Mouse (Mus musculus): ENCODE measurements around the gene Mrap. TPM values are rescaled to one million over a fixed set of nuclear protein-coding genes. Genes with fewer than 3 reads are reported as not detected.
A peak's percentile ranks its signal among the peaks of the same experiment; 100 is the strongest.

The Mrap gene
- polyA plus RNA-seq, 1 experiment from 2014 or later, result 1.2 TPM

DNA sequence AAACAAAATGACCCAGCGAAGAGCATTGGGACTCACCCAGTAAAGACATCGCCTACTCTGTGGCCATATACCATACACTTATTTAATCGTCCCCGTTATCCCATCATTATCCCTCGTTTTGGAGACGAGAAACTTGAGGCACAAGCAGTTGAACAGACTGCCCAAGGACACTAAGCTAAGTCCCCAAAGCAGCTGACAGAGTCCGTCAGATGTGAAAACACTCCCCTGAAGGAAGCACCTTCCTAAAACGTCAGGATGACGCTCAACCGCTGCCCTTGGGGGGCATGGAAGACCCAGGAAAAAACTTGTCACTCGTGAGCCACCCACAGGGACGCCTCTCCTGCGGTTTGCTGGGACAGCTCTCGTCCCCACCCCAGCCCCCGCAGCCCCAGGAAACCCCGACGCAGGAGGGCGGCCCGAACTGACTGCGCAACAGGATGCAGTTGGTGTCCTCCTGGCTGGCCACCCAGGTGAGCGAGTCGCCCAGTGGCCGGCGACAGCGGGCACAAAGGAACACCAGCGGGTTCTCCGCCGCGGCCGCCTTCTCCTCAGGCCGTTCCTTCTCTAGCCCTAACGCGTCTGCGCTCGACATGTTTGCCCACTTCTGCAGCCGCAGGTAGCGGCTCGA is 11.3 kb upstream of the Mrap start:
- peaks cover 11% of the 10 kb centered on the region; the same call in 1 of the 2 replicates for H3K36me3 ChIP-seq (ENCODE audit: inconsistent target)
- WGBS (ENCODE audit: missing documents), result 4% methylated on average over 38 of the region's 38 CpGs
- H3K79me2 ChIP-seq (ENCODE audit: inconsistent target), result peaks cover 28% of the 10 kb centered on the region
- H3K4me3 ChIP-seq (ENCODE audit: inconsistent target), result peak overlapping the region; percentile 84
- H3K27ac ChIP-seq, result peak overlapping the region; percentile 37; the same call in 1 of the 2 replicates

DNA sequence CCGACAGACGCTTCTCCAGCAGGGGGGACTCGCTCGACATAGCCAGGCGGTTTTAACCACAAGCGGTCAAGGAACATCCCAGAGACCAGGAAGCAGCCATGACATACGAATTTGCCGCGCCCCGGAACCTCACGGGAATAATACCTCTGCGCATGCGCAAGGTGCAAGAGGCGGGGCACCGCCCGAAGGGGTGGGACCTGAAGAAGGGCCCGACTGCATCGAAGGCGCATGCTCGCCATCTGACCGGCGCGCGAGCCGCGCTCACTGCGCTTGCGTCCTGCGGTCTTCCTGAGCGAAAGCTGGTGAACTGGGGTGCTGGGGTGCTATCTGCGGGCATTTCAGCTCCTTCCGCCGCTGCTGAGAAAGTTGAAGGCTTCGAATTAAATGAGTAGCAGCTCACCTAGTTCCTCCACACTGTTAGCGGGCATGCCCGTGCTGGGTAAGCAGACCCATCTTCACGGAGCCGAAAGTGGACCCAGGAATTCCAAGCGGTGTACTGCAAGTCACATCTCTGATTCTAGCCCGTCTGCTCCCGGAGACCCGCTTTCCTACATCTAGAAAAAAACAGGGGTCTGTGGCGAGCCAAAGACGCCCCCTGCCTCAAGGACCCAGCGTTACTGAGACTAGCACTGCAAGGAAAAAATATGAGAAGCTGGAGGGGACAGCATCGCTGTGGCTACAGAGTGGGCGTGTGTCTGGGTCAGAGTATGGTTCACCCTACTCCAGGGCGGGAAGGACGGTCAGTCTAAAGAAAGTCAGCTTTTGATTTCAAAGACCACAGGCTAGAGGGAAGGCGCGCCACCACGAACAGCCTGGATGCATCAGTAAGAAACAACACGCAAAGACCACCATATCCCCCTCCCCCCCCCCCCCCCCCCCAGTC is 10.5 kb upstream of the Mrap start, which contains the start of gene Mis18a:
Mis18a (minus strand) TSS at position 172 of the 883 bp plus-strand sequence.
- Histone ChIP-seq H3K79me2 (ENCODE audit: inconsistent target) (peaks cover 28% of the 10 kb centered on the region), H3K27ac (peak within 1 kb of the TSS; percentile 55)
- 1% methylated on average over 50 of the region's 53 CpGs for WGBS (ENCODE audit: missing documents)

DNA sequence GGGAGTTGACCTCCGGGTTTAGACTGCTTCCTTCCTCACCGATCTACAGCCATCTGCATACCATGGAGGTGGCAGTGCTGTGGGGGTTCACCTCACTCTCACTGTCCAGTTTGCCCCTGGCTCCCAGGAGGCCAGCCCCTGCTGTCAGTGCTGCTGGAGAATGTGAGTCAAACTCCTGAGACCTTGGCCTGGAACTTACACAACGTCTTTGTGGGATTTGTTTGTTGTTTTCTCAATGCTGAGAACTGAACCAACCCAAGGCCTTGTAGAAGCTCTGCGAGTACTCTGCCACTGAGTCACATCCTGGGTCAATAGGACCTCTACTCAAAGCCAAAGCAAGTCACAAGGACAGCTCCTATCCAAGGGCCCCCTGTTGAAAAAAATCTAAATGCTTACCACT is 2.4 kb upstream of the Mrap start:
- WGBS (ENCODE audit: missing documents), result 42% methylated on average over 4 of the region's 4 CpGs
- Histone ChIP-seq H3K79me2 (ENCODE audit: inconsistent target) (no peaks in the 10 kb centered on the region), H3K27ac (no peak overlapping the region), H3K4me3 (ENCODE audit: inconsistent target) (no peak overlapping the region), H3K36me3 (ENCODE audit: inconsistent target) (no peaks in the 10 kb centered on the region)

More for the DNA sequence above, 10.5 kb upstream of the Mrap start, which contains the start of gene Mis18a:
- Histone ChIP-seq H3K36me3 (ENCODE audit: inconsistent target) (peaks cover 8% of the 10 kb centered on the region; the same call in 1 of the 2 replicates), H3K4me3 (ENCODE audit: inconsistent target) (peak within 1 kb of the TSS; percentile 84)

- Histone ChIP-seq H3K4me3 (ENCODE audit: inconsistent target) (no peak overlapping the region), H3K36me3 (ENCODE audit: inconsistent target) (no peaks in the 10 kb centered on the region), H3K79me2 (ENCODE audit: inconsistent target) (no peaks in the 10 kb centered on the region), H3K27ac (no peak overlapping the region)
- 68% methylated on average over 10 of the region's 10 CpGs for WGBS (ENCODE audit: missing documents)
Observed at GRCm38 (mm10) chr16:90736672-90737270, 1.2 kb upstream of the Mrap start.

DNA sequence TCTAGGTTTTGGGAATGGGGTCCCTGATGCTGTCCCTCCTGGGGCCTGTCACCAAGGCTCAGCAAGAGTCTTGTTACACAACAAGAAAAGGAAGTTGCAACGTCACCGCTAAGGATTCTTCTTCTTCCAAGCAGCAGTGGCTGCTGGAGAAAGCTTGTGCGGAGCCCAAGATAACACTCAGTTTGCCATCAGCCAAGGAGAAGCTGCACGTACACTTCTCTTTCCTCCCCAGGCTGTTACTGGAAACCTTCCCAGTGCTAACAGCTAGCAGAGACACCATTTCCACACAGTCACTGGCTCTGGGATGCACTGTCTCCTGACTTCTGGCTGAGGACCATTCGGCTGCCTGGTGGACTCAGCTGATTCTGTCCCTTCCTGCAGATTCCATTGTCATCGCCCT is 9.1 kb downstream of the Mrap start:
- WGBS (ENCODE audit: missing documents), result 47% methylated on average over 6 of the region's 6 CpGs
- Histone ChIP-seq H3K79me2 (ENCODE audit: inconsistent target) (no peaks in the 10 kb centered on the region), H3K27ac (no peak overlapping the region), H3K36me3 (ENCODE audit: inconsistent target) (peaks cover 5% of the 10 kb centered on the region; the same call in 1 of the 2 replicates), H3K4me3 (ENCODE audit: inconsistent target) (no peak overlapping the region)

- WGBS (ENCODE audit: missing documents), result 98% methylated on average over 7 of the region's 7 CpGs
- Histone ChIP-seq H3K4me3 (ENCODE audit: inconsistent target) (no peak overlapping the region), H3K36me3 (ENCODE audit: inconsistent target) (peaks cover 7% of the 10 kb centered on the region; the same call in 1 of the 2 replicates), H3K79me2 (ENCODE audit: inconsistent target) (no peaks in the 10 kb centered on the region), H3K27ac (no peak overlapping the region)
Observed at GRCm38 (mm10) chr16:90748169-90748568, 10.2 kb downstream of the Mrap start.

GRCm38 (mm10) chr16:90753386-90753941 is 15.5 kb downstream of the Mrap start:
- Histone ChIP-seq H3K4me3 (ENCODE audit: inconsistent target) (no peak overlapping the region), H3K36me3 (ENCODE audit: inconsistent target) (peaks cover 34% of the 10 kb centered on the region), H3K79me2 (ENCODE audit: inconsistent target) (no peaks in the 10 kb centered on the region), H3K27ac (no peak overlapping the region)
- 88% methylated on average over 13 of the region's 13 CpGs for WGBS (ENCODE audit: missing documents)

DNA sequence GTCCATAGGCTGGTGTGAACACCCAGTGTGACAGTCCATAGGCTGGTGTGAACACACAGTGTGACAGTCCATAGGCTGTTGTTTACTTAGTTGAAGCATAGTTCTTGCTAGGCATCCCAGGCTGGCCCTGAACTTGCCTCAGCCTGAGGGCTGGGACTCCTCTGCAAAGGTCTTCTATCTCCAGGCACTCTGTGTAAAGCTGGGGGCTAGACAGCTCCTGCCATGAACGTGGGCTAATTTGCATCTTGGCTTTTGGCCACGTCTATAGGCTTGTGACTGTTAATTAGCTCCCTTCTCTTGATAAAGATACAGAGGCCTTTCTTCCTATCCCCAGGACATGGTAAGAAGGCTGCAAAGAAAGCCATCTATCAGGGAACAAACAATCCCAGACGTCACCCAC is 21.3 kb downstream of the Mrap start:
- Histone ChIP-seq H3K79me2 (ENCODE audit: inconsistent target) (no peaks in the 10 kb centered on the region), H3K4me3 (ENCODE audit: inconsistent target) (no peak overlapping the region), H3K27ac (no peak overlapping the region), H3K36me3 (ENCODE audit: inconsistent target) (peaks cover 35% of the 10 kb centered on the region)
- WGBS (ENCODE audit: missing documents), result 90% methylated on average over 3 of the region's 3 CpGs

DNA sequence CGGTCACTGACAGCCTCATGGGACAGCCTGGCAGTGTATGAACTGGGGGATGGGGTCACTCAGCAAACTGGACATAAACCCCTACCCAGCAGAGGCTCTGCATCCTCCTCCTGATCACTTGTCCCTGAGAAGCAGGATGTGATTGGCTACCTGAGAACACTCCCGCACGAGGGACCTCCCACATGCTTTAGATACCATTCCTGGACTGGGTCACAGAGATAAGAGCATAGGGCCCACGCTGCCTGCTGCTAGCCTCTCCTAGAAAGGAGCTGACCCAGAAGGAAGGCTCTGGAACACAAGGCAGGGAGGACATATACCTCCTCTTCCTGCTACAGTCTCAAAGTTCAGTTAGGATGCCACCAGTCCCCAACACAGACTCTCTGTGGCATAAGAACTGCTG is 22.5 kb downstream of the Mrap start:
- WGBS (ENCODE audit: missing documents), result 91% methylated on average over 4 of the region's 4 CpGs
- Histone ChIP-seq H3K4me3 (ENCODE audit: inconsistent target) (no peak overlapping the region), H3K27ac (no peak overlapping the region), H3K36me3 (ENCODE audit: inconsistent target) (peaks cover 28% of the 10 kb centered on the region), H3K79me2 (ENCODE audit: inconsistent target) (no peaks in the 10 kb centered on the region)

DNA sequence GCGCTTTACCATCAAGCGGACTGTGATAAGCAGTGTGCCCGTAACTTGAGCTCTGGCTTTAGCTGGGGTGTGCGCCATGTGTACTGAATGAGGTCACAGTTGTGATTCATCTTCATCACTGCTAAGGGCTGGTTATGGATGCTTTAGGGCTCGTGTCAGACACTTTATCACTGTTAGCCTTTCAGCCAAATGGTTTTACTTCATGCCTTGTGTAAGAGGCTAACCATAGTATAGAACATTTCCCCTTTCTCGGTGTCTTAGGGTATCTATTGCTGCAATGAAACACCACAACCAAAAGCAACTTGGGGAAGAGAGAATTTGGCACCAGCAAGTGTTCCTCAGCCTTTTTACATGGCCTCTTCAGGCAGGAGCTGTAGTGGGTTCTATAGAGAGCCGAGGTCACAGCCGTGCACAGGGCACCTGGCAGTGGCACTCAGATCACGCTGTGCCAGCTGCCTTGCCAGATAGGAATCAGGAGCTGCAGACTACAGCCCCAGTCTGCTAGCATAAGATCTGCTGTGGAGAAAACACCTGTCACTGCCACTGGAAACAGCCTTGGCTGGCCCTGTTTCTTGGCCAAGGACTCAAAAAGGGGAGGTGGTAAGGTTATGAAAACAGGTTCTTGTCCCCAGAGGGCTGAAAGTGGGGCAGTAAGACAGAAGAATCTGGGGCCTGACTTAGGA is 27.3 kb downstream of the Mrap start:
- Histone ChIP-seq H3K79me2 (ENCODE audit: inconsistent target) (no peaks in the 10 kb centered on the region), H3K4me3 (ENCODE audit: inconsistent target) (no peak overlapping the region), H3K36me3 (ENCODE audit: inconsistent target) (peaks cover 50% of the 10 kb centered on the region), H3K27ac (no peak overlapping the region)
- 74% methylated on average over 9 of the region's 9 CpGs for WGBS (ENCODE audit: missing documents)

DNA sequence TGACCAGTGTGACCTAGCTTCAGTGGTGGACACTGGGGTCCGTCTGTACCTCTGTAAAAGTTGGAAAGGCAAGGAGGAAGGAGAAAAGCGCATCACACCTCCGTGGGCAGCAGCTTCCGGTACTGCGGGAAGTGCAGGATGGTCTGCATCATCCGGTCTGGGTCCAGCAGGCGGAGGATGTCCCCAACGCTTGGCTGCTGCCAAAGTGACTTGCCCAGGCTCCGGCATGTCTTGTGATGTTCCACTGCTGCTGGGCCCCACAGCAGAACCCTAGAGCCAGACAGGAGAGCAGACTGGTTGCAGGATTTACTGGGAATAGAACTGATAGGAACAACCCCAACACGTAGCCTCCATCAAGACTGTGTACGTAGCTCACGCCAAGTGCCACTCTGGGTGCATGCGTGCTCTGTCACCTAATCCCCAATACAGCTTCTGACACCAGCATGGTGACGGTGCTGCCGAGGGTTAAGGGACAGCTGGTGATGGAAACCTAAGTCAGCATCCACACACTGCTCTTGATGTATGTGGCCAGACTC is 29.0 kb downstream of the Mrap start:
- 91% methylated on average over 15 of the region's 15 CpGs for WGBS (ENCODE audit: missing documents)
- no peak overlapping the region for H3K27ac ChIP-seq
- H3K79me2 ChIP-seq (ENCODE audit: inconsistent target), result no peaks in the 10 kb centered on the region
- peaks cover 60% of the 10 kb centered on the region for H3K36me3 ChIP-seq (ENCODE audit: inconsistent target)
- H3K4me3 ChIP-seq (ENCODE audit: inconsistent target), result no peak overlapping the region

- H3K4me3 ChIP-seq (ENCODE audit: inconsistent target), result no peak overlapping the region
- 93% methylated on average over 12 of the region's 12 CpGs for WGBS (ENCODE audit: missing documents)
- H3K36me3 ChIP-seq (ENCODE audit: inconsistent target), result peaks cover 89% of the 10 kb centered on the region
- H3K79me2 ChIP-seq (ENCODE audit: inconsistent target), result no peaks in the 10 kb centered on the region
- no peak overlapping the region for H3K27ac ChIP-seq
Observed at GRCm38 (mm10) chr16:90774216-90774615, 36.2 kb downstream of the Mrap start.

DNA sequence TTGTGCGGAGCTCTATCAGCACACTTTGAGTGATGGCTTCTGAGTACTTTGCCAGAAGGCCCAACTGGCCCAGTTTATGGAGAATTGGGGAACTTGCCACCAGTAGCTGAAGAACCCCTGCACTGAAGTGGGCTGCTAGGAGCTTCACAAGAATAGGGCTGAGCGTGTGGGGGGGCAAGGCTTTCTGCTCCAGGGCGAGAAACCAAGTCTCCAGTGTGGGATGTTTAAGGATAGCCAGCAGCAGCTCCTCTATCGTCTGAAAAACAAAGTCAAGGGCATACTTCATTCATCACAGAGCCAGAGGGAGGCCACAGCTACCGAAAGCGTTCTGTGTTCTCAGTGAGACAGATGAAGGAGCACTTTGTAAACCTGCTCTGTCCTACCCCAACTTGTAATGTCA is 36.6 kb downstream of the Mrap start:
- WGBS (ENCODE audit: missing documents), result 95% methylated on average over 6 of the region's 6 CpGs
- H3K36me3 ChIP-seq (ENCODE audit: inconsistent target), result peaks cover 90% of the 10 kb centered on the region
- no peak overlapping the region for H3K4me3 ChIP-seq (ENCODE audit: inconsistent target)
- H3K27ac ChIP-seq, result no peak overlapping the region
- H3K79me2 ChIP-seq (ENCODE audit: inconsistent target), result no peaks in the 10 kb centered on the region
